Mouse (Mus musculus) brain, embryonic 14.5 days (tissue): ENCODE results near the gene Thop1.

Experiments used
- CTCF ChIP-seq: fragments of 200-500 bp; IDR thresholded peaks from 2 replicates; pipeline ENCODE4 v1.5.1; 2012; ENCODE audit warnings: inconsistent platforms, mild to moderate bottlenecking, moderate library complexity, borderline replicate concordance; ENCODE audit not compliant: insufficient read depth, insufficient read length; ENCODE audit errors: extremely low read depth
- POLR2A ChIP-seq: fragments of 200-500 bp; IDR thresholded peaks from 2 replicates; pipeline ENCODE4 v1.6.1; 2012; ENCODE audit warnings: mild to moderate bottlenecking, inconsistent platforms, borderline replicate concordance; ENCODE audit not compliant: poor library complexity, insufficient read depth, insufficient read length, severe bottlenecking; ENCODE audit errors: extremely low read depth

DNA sequence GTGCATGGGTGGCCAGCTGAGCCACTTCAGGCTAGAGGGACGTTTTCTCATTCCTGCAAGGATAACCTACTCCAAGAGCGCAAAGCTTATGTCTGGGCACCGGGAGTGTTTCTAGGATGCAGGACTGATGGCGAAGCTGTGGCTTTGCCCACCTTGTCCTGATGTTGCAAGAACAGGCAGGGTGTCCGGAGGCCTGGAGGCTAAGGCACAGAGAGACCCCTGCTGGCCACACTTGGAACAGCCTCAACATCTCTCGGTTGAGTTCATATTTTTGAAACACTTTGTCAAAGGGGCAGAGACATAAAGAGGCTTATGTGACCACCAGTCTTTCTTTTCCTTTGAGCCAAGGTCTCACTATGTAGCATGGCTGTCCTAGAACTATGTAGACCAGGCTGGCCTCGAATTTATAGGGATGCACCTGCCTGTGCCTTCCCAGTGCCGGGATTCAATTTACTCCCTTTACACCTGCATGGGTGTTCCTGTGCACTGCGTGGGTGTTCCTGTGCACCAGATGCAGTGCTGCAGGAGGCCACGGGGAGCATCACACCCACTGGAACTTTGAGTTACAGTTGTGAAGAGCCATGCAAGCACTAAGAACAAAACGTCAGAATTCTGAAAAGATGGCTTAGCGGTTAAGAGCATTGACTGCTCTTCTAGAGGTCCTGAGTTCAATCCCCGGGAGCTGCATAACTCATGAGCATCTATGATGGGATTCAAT, 28.2 kb upstream of the Thop1 start:
- peak; percentile 94 for TF ChIP-seq CTCF
- TF ChIP-seq POLR2A: no peak
